Mouse (Mus musculus) embryonic facial prominence, embryonic 11.5 days (tissue): ENCODE results near the gene Acy3. TPM values are rescaled to one million over a fixed set of nuclear protein-coding genes. Genes with fewer than 3 reads are reported as not detected.

Experiments used
- ATAC-seq: fragments of 200-750 bp; cut with Nextera tagmentation; replicated peaks from 2 replicates; pipeline ENCODE4 v1.8.0; 2017; ENCODE audit warnings: low read depth; ENCODE audit not compliant: insufficient number of reproducible peaks, low FRiP score, low TSS enrichment
- DNase-seq: peaks from one replicate; pipeline ENCODE4 v3.0.0-alpha.2; 2015; ENCODE audit warnings: low spot score
- H3K27ac ChIP-seq: fragments of 300-500 bp; sonication (generic); replicated peaks from 2 replicates; pipeline ENCODE4 v1.5.1; 2014; ENCODE audit warnings: mild to moderate bottlenecking, low read depth, low read length, control low read depth
- H3K27me3 ChIP-seq: fragments of 300-500 bp; sonication (generic); 2 replicates; pipeline ENCODE4 v1.6.1; 2014; ENCODE audit warnings: mild to moderate bottlenecking, low read length, moderate library complexity, mixed read lengths; ENCODE audit not compliant: control insufficient read depth, insufficient read depth
- H3K36me3 ChIP-seq: fragments of 300-500 bp; sonication (generic); replicated peaks from 2 replicates; pipeline ENCODE4 v1.6.1; 2014; ENCODE audit warnings: low read depth, mild to moderate bottlenecking, low read length, moderate library complexity, mixed read lengths; ENCODE audit not compliant: control insufficient read depth, insufficient read depth
- H3K4me1 ChIP-seq: fragments of 300-500 bp; sonication (generic); 2 replicates; pipeline ENCODE4 v1.6.1; 2014; ENCODE audit warnings: low read length, mixed read lengths; ENCODE audit not compliant: control insufficient read depth, insufficient read depth
- H3K4me2 ChIP-seq: fragments of 300-500 bp; sonication (generic); 2 replicates; pipeline ENCODE4 v1.6.1; 2014; ENCODE audit warnings: low read depth, mild to moderate bottlenecking, control low read depth, low read length, moderate library complexity
- H3K4me3 ChIP-seq: fragments of 300-500 bp; sonication (generic); 2 replicates; pipeline ENCODE4 v1.5.1; 2014; ENCODE audit warnings: low read depth, low read length, control low read depth
- H3K9ac ChIP-seq: fragments of 300-500 bp; sonication (generic); replicated peaks from 2 replicates; pipeline ENCODE4 v1.6.1; 2014; ENCODE audit warnings: mild to moderate bottlenecking, control low read depth, low read length
- H3K9me3 ChIP-seq: fragments of 300-500 bp; sonication (generic); replicated peaks from 2 replicates; pipeline ENCODE4 v1.6.1; 2016; ENCODE audit warnings: mild to moderate bottlenecking, low read length, inconsistent platforms, mixed read lengths; ENCODE audit not compliant: control insufficient read depth
- WGBS: fragments of 180-500 bp; shearing (Covaris S2); extraction: QIAGEN DNeasy Blood & Tissue Kit; methylation state at CpG from one replicate; pipeline ENCODE4 v1.1.7; 2014; 5-methylcytosine and 5-hydroxymethylcytosine counted together
- polyA plus RNA-seq: library from polyadenylated mRNA; unstranded; fragments of >200 nt; fragmentation: Nextera tagmentation; extraction: Ambion mirVana; gene quantifications from 2 replicates; pipeline ENCODE4 v1.2.1, GENCODE M21; 2014

Gene Acy3
- polyA plus RNA-seq, result 2.3 and 3.5 TPM in 2 replicates

DNA sequence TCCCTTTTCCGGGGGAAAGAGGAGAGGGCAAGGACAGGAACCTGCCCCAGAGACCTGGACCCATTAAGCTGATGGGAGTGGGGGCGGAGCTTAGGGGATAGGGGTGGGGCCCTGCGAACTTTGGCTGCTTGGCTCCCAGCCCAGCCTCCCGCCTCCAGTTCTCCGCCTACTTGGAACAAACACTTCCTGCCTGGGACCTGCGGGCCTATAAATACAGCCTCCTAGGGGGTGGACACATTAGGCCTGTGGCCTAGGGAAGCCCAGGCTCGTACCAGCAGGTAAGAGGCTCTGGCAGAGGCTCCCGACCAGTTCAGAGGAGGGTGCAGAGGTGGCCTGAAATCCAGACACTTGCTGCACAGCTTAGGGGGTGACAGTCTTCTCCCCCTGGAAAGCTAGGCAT lies at the start of gene Acy3:
Acy3 (plus strand) TSS at position 237 of the 400 bp plus-strand sequence.
- no peak within 1 kb of the TSS; the same call in 1 of the 2 replicates for H3K27ac ChIP-seq
- no peaks in the 10 kb centered on the region for H3K9me3 ChIP-seq
- H3K9ac ChIP-seq, result no peak within 1 kb of the TSS
- H3K4me3 ChIP-seq, result no peak within 1 kb of the TSS
- peak; percentile 54 for DNase-seq
- no peak within 1 kb of the TSS; the same call in 1 of the 2 replicates for H3K4me2 ChIP-seq
- no peaks in the 10 kb centered on the region; the same call in 1 of the 2 replicates for H3K4me1 ChIP-seq
- 13% methylated on average over 8 of the region's 8 CpGs for WGBS
- H3K27me3 ChIP-seq, result no peaks in the 10 kb centered on the region
- H3K36me3 ChIP-seq, result no peaks in the 10 kb centered on the region
- ATAC-seq, result no peak

DNA sequence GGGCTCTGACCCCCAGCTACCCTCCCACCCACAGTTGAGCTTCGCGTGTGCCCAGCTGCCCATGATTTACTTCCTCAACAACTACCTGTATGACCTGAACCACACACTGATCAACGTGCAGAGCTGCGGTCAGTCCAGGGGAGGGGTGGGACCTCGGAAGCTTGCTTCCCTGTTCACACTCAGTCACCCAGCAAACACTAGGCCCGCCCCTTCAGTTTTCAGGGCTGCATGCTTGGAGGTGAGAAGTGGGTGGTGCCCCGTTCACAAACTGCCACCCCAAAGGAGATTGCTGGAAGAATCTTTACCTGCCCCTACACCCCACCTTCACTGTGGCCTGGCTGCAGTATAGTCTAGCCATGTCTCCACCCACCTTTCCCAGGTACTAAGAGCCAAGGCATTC lies 44.1 kb upstream of the Acy3 start:
- Histone ChIP-seq H3K4me1 (no peaks in the 10 kb centered on the region), H3K27me3 (no peaks in the 10 kb centered on the region), H3K4me2 (no peak overlapping the region), H3K4me3 (no peak overlapping the region), H3K36me3 (no peaks in the 10 kb centered on the region), H3K27ac (no peak overlapping the region), H3K9me3 (no peaks in the 10 kb centered on the region), H3K9ac (no peak overlapping the region)
- no peak for DNase-seq
- WGBS, result 85% methylated on average over 7 of the region's 7 CpGs
- ATAC-seq, result no peak

DNA sequence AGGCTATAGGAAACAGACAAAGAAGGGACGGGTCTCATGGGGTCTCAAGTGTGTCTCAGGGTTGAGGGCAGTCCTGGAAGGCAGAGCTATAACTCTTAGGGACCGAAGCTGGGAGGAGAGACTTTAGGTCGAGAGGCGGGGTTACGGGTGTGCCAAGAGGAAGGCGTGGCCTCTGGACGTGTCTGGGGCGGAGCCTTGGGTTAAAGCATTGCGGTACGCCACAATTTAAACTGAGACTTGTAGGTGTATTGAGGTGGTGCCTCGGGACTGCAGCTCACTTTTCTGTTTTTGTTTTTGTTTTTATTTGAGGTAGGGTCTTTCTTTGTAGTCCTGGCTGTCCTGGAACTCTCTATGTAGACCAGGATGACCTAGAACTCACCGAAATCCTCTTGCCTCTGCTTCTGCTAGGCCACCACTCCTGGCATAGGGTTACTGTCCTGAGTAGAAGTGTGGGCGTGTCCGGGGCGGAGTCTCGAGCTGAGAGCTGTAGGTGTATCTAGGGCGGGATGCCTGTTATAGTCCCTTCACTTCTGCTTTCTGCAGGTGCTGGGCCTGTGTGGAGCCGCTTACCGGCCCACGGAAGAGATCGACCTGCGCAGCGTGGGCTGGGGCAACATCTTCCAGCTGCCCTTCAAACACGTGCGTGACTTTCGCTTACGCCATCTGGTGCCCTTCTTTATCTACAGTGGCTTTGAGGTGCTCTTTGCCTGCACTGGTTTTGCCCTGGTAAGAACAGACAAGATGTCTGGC lies 43.2 kb upstream of the Acy3 start:
- Histone ChIP-seq H3K36me3 (no peaks in the 10 kb centered on the region), H3K9ac (no peak overlapping the region), H3K9me3 (no peaks in the 10 kb centered on the region), H3K4me3 (no peak overlapping the region), H3K27me3 (no peaks in the 10 kb centered on the region), H3K27ac (no peak overlapping the region), H3K4me1 (no peaks in the 10 kb centered on the region), H3K4me2 (no peak overlapping the region)
- DNase-seq (no peak), ATAC-seq (no peak)
- WGBS, result 24% methylated on average over 27 of the region's 27 CpGs

DNA sequence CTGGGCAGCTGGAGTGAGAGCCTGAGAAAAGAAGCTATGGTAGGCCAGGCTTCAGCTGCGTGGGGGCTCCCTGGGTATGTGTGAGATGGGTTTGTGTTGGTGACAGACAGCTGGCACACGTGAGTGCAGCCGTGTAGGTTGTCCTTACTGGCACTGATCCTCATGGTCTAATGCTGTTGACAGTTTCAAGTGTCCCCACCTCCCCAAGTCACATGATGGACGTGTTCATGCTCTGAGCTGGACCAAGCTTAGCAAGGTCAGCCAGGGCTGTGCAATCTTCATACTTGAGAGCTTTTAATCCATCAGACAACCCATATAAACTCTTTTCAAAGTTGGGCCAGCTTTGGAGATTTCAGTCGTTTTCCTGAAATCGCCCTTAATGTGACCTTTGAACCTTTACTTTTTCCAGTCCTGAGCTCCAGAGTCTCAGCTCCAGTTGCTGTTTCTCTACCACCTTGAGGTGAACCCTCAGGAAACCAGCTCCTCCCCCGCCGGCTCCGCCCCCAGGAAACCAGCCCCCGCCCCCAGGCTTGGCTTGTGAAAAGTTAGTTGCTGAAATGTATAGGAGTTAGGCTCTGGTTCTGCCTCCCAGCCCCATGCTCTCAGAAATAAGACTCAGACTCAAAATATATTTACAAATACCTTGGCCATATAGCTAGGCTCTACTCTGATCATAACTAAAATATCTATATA lies 40.4 kb upstream of the Acy3 start:
- Histone ChIP-seq H3K9me3 (no peaks in the 10 kb centered on the region), H3K4me2 (no peak overlapping the region), H3K36me3 (no peaks in the 10 kb centered on the region), H3K4me3 (no peak overlapping the region), H3K27me3 (no peaks in the 10 kb centered on the region), H3K27ac (no peak overlapping the region), H3K9ac (no peak overlapping the region), H3K4me1 (no peaks in the 10 kb centered on the region)
- DNase-seq (no peak), ATAC-seq (no peak)
- WGBS, result 29% methylated on average over 10 of the region's 10 CpGs

DNA sequence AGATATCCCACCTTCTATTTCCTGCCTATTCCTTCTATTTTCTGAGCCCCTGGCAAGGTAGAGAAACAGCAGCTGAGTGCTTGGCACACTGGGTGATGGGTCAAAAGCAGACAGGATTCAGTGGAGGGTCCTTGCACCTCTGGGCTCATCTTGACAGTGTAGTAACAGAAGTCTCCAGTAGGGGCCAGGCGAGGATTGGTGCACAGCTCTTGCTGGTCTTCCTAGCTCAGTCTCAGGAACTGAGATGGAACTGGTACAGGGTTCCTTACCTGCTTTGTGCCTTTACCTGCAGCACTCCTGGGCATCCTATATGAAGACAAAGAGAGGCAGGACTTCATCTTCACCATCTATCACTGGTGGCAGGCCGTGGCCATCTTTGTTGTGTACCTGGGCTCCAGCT lies 39.7 kb upstream of the Acy3 start:
- H3K9ac ChIP-seq, result no peak overlapping the region
- H3K27ac ChIP-seq, result no peak overlapping the region
- H3K4me2 ChIP-seq, result no peak overlapping the region
- H3K27me3 ChIP-seq, result no peaks in the 10 kb centered on the region
- no peaks in the 10 kb centered on the region for H3K36me3 ChIP-seq
- 11% methylated on average over 2 of the region's 2 CpGs for WGBS
- no peaks in the 10 kb centered on the region for H3K4me1 ChIP-seq
- peak; percentile 62; the same call in 1 of the 2 replicates for ATAC-seq
- no peak overlapping the region for H3K4me3 ChIP-seq
- peak; percentile 79 for DNase-seq
- H3K9me3 ChIP-seq, result no peaks in the 10 kb centered on the region

DNA sequence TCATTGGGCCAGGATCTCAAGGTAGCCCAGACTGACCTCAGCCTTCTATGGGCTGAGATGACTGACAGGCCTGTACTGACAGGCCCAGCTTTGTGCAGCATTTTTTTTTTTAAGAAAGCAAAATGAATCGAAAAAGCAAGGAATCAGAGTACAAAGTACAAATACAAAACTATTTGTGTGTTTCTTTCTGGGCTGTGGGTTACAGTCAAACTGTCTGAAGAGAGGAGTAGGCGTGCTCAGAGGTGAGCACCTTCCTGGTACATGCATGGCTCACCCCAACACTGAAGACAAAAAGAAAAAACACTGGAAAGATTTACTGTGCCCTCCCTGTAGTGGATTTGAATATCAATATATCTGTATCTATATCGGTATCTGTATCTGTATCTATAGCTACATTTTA lies 38.6 kb upstream of the Acy3 start:
- no peak overlapping the region for H3K9ac ChIP-seq
- ATAC-seq (no peak), DNase-seq (no peak)
- no peaks in the 10 kb centered on the region for H3K4me1 ChIP-seq
- no peaks in the 10 kb centered on the region for H3K9me3 ChIP-seq
- H3K36me3 ChIP-seq, result no peaks in the 10 kb centered on the region
- no peak overlapping the region for H3K4me3 ChIP-seq
- 72% methylated on average over 3 of the region's 3 CpGs for WGBS
- H3K4me2 ChIP-seq, result no peak overlapping the region
- no peak overlapping the region for H3K27ac ChIP-seq
- no peaks in the 10 kb centered on the region for H3K27me3 ChIP-seq

DNA sequence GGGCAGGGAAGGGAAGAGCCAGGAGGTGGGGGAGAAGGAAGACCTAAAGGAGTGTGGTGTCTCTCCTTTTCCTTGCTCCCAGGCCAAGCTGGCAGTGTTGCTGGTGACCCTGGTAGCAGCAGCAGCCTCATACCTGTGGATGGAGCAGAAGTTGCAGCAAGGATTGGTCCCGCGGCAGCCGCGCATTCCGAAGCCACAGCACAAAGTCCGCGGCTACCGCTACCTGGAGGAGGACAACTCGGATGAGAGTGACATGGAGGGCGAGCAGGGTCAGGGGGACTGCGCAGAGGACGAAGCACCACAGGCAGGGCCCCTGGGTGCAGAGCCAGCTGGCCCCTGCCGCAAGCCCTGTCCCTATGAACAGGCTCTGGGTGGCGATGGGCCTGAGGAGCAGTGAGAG lies 37.8 kb upstream of the Acy3 start:
- H3K4me1 ChIP-seq, result no peaks in the 10 kb centered on the region
- no peak overlapping the region for H3K27ac ChIP-seq
- H3K4me3 ChIP-seq, result no peak overlapping the region
- H3K4me2 ChIP-seq, result no peak overlapping the region
- H3K9ac ChIP-seq, result no peak overlapping the region
- WGBS, result 71% methylated on average over 14 of the region's 14 CpGs
- DNase-seq (no peak), ATAC-seq (no peak)
- H3K9me3 ChIP-seq, result no peaks in the 10 kb centered on the region
- H3K36me3 ChIP-seq, result no peaks in the 10 kb centered on the region
- no peaks in the 10 kb centered on the region for H3K27me3 ChIP-seq

DNA sequence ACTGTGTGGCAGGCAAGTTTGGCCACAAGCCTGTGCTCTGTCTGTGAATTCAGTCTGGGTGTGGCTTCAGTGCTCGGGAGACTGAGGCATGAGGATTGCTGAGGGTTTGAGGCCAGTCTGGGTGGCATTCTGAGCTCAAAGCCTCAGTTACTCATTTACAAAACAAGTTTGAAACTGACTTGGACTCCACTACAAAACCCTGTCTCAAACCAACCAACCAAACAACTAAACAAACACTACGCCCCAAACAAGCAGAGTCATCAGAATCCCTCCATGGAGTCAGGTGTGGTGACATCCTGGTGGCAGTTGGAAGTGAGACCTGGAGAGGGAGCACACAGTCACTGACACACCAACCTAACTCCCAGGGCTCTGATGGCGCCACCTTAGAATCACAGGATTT lies 36.0 kb upstream of the Acy3 start:
- Histone ChIP-seq H3K9me3 (no peaks in the 10 kb centered on the region), H3K36me3 (no peaks in the 10 kb centered on the region), H3K4me2 (no peak overlapping the region), H3K27ac (no peak overlapping the region), H3K4me3 (no peak overlapping the region), H3K9ac (no peak overlapping the region), H3K4me1 (no peaks in the 10 kb centered on the region), H3K27me3 (no peaks in the 10 kb centered on the region)
- DNase-seq (no peak), ATAC-seq (no peak)
- 83% methylated on average over 3 of the region's 3 CpGs for whole genome bisulfite sequencing
